Mouse (Mus musculus) liver, embryonic 14.5 days (tissue): Measurements from ENCODE around the gene Cox10. TPM values are rescaled to one million over a fixed set of nuclear protein-coding genes. Genes with fewer than 3 reads are reported as not detected.
A peak's percentile ranks its signal among the peaks of the same experiment; 100 is the strongest.
"Not testable (repeated sequence)": the region's sequence is repeated elsewhere in the genome, so short reads cannot be mapped to it uniquely, and the experiment has no call there.

ENCODE experiments used
- ATAC-seq: fragments of 200-750 bp; cut with Nextera tagmentation; 2 replicates; pipeline ENCODE4 v1.8.0; 2017; ENCODE audit warnings: moderate number of reproducible peaks, mild to moderate bottlenecking, moderate library complexity; ENCODE audit not compliant: insufficient read depth
- DNase-seq, 3 experiments: peaks; one replicate each; pipeline ENCODE4 v3.0.0-alpha.2; 2012 to 2013; ENCODE audit warnings: low read depth in 3 of 3, low spot score in 3 of 3
- H3K27ac ChIP-seq: fragments of 300-500 bp; sonication (generic); 2 replicates; pipeline ENCODE4 v1.5.1; 2014; ENCODE audit warnings: moderate library complexity, mild to moderate bottlenecking, control low read depth, inconsistent platforms
- H3K27me3 ChIP-seq: fragments of 300-500 bp; sonication (generic); 2 replicates; pipeline ENCODE4 v1.6.1; 2014; ENCODE audit warnings: mild to moderate bottlenecking, low read length, moderate library complexity; ENCODE audit not compliant: control insufficient read depth, insufficient read depth
- H3K36me3 ChIP-seq: fragments of 300-500 bp; sonication (generic); replicated peaks from 2 replicates; pipeline ENCODE4 v1.6.1; 2014; ENCODE audit warnings: low read depth; ENCODE audit not compliant: control insufficient read depth, insufficient read depth
- H3K4me1 ChIP-seq, 2 experiments: fragments of 200-500 bp in 1 of 2; fragments of 300-500 bp in 1 of 2; sonication (generic) in 1 of 2; replicated peaks; 2 replicates each; pipeline ENCODE4 v1.6.1; 2012 to 2014; ENCODE audit warnings: antibody characterized with exemption in 1 of 2, inconsistent platforms in 1 of 2, low read length in 1 of 2; ENCODE audit not compliant: control insufficient read depth in 2 of 2, insufficient read depth in 2 of 2
- H3K4me2 ChIP-seq: fragments of 300-500 bp; sonication (generic); 2 replicates; pipeline ENCODE4 v1.6.1; 2014; ENCODE audit warnings: low read depth, mild to moderate bottlenecking, control low read depth, moderate library complexity
- H3K4me3 ChIP-seq, 2 experiments: fragments of 200-500 bp in 1 of 2; fragments of 300-500 bp in 1 of 2; sonication (generic) in 1 of 2; 2 replicates each; pipeline ENCODE4 v1.5.1; 2012 to 2014; ENCODE audit warnings: low read depth in 2 of 2, low read length in 2 of 2, mild to moderate bottlenecking in 2 of 2, control low read depth in 1 of 2, inconsistent platforms in 1 of 2, moderate library complexity in 1 of 2; ENCODE audit not compliant: insufficient read depth in 1 of 2
- H3K9ac ChIP-seq: fragments of 300-500 bp; sonication (generic); replicated peaks from 2 replicates; pipeline ENCODE4 v1.6.1; 2014; ENCODE audit warnings: mild to moderate bottlenecking, control low read depth, moderate library complexity
- H3K9me3 ChIP-seq: fragments of 300-500 bp; sonication (generic); 2 replicates; pipeline ENCODE4 v1.6.1; 2016; ENCODE audit warnings: low read length, mixed read lengths; ENCODE audit not compliant: control insufficient read depth
- CTCF ChIP-seq: IDR thresholded peaks from 2 replicates; pipeline ENCODE4 v1.5.1; 2016; ENCODE audit warnings: antibody characterized with exemption, low read depth, control low read depth
- EP300 ChIP-seq: IDR thresholded peaks from 2 replicates; pipeline ENCODE4 v1.6.1; 2016; ENCODE audit warnings: antibody characterized with exemption, low read depth
- WGBS: fragments of 180-500 bp; shearing (Covaris S2); extraction: QIAGEN DNeasy Blood & Tissue Kit; methylation state at CpG from one replicate; pipeline ENCODE4 v1.1.7; 2014; ENCODE audit not compliant: insufficient replicate concordance; 5-methylcytosine and 5-hydroxymethylcytosine counted together
- polyA plus RNA-seq, 2 experiments: library from polyadenylated mRNA; depleted of rRNA in 1 of 2; stranded (reverse) in 1 of 2; unstranded in 1 of 2; fragments of >200 nt; fragmentation: Nextera tagmentation in 1 of 2; extraction: Ambion mirVana in 1 of 2; gene quantifications; 2 replicates each; pipeline versions ENCODE4 v1.2.1 to v1.2.3; 2012 to 2014

Gene Cox10
- 4.3 and 4.9 TPM in 2 replicates for polyA plus RNA-seq (2012; rRNA removed)
- 9.2 and 11.0 TPM in 2 replicates for polyA plus RNA-seq (2014; fragmentation: Nextera tagmentation; extraction: Ambion mirVana)

GRCm38 (mm10) chr11:64078956-64079726, at the start of gene Cox10:
Gene Cox10 (minus strand): TSS chr11:64079468.
- under 1% methylated on average over 45 of the region's 45 CpGs for WGBS
- DNase-seq (peak; percentile 72 to 79 (median 74)), ATAC-seq (peak; percentile 90)
- H3K27ac ChIP-seq, result peak within 1 kb of the TSS; percentile 42
- H3K4me3 ChIP-seq, result peak within 1 kb of the TSS; percentile 70 to 99
- H3K4me1 ChIP-seq, result peaks cover 3 to 10% of the 10 kb centered on the region in 2 experiments; a peak in 3 of 4 replicates
- peak within 1 kb of the TSS; percentile 78 for H3K9ac ChIP-seq
- peak within 1 kb of the TSS; percentile 74 for H3K4me2 ChIP-seq
- peaks cover 2% of the 10 kb centered on the region; the same call in 1 of the 2 replicates for H3K36me3 ChIP-seq
- no peaks in the 10 kb centered on the region for H3K9me3 ChIP-seq
- no peak for TF ChIP-seq EP300
- TF ChIP-seq CTCF, result no peak
- H3K27me3 ChIP-seq, result no peaks in the 10 kb centered on the region

DNA sequence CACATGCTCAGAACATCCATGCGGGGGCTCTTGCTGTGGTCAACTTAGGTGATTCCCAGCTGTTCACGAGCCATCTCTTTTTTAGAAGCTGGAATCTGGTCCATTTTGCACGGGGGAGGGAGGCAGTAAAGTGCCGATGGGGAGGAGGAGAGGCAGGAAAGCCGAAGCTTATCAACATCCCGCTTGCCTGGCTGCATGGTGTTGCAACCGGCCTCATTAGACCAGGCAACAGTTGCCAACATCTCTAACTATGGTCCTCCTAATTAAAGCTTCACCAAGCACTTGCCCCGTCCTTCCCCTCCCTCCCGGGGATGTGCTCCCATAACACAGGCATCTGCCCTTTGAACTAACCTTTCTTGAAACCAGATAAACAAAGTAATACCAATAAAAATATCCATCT, 48.7 kb upstream of the Cox10 start:
- H3K27me3 ChIP-seq, result no peaks in the 10 kb centered on the region
- H3K9ac ChIP-seq, result no peak overlapping the region
- no peak overlapping the region for H3K4me2 ChIP-seq
- ATAC-seq, result no peak
- no peaks in the 10 kb centered on the region for H3K9me3 ChIP-seq
- DNase-seq, result no peak
- no peaks in the 10 kb centered on the region for H3K4me1 ChIP-seq
- H3K36me3 ChIP-seq, result no peaks in the 10 kb centered on the region
- TF ChIP-seq EP300, result no peak
- TF ChIP-seq CTCF, result no peak
- no peak overlapping the region for H3K27ac ChIP-seq
- WGBS, result 51% methylated on average over 9 of the region's 9 CpGs
- no peak overlapping the region for H3K4me3 ChIP-seq

DNA sequence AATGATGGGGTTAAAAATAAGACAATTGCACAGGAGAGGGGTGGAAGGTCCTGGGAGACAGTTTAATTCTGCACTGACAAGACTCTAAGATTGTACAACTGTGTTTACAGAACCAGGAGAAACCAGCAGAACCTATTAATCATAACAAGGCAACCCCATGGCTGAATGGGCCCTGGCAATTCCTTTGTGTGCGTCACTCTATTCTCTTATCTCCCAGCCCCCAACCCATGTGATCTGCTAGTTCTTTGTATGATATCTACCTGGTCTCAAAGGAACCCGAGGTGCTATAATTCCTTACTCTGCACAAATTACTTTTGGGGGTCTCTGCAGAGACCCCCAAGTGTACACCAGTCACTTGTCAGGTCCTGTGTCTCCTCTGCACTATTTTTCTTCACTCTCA, 46.2 kb upstream of the Cox10 start:
- H3K4me3 ChIP-seq, result no peak overlapping the region
- no peak overlapping the region for H3K4me2 ChIP-seq
- WGBS, result 43% methylated on average over 2 of the region's 2 CpGs
- no peak for TF ChIP-seq CTCF
- no peak for TF ChIP-seq EP300
- H3K4me1 ChIP-seq, result no peaks in the 10 kb centered on the region
- no peaks in the 10 kb centered on the region for H3K36me3 ChIP-seq
- H3K27ac ChIP-seq, result no peak overlapping the region
- ATAC-seq (no peak), DNase-seq (no peak)
- H3K9ac ChIP-seq, result no peak overlapping the region
- no peaks in the 10 kb centered on the region for H3K27me3 ChIP-seq
- H3K9me3 ChIP-seq, result no peaks in the 10 kb centered on the region

- WGBS, result 51% methylated on average over 6 of the region's 6 CpGs
- H3K27ac ChIP-seq, H3K9me3 ChIP-seq, H3K36me3 ChIP-seq, DNase-seq, ATAC-seq, H3K4me3 ChIP-seq, H3K4me1 ChIP-seq, H3K27me3 ChIP-seq, H3K4me2 ChIP-seq, H3K9ac ChIP-seq: not testable (repeated sequence)
These were observed 43.9 kb upstream of the Cox10 start for GRCm38 (mm10) chr11:64123174-64123573.

GRCm38 (mm10) chr11:64116711-64117110, 37.4 kb upstream of the Cox10 start:
- Histone ChIP-seq H3K36me3 (no peaks in the 10 kb centered on the region), H3K9me3 (no peaks in the 10 kb centered on the region), H3K4me3 (no peak overlapping the region), H3K4me2 (no peak overlapping the region), H3K27ac (no peak overlapping the region), H3K4me1 (no peaks in the 10 kb centered on the region), H3K9ac (no peak overlapping the region), H3K27me3 (no peaks in the 10 kb centered on the region)
- 65% methylated on average over 4 of the region's 4 CpGs for WGBS
- TF ChIP-seq CTCF (no peak), EP300 (no peak)
- ATAC-seq (no peak), DNase-seq (no peak)
